Mouse (Mus musculus) fibroblast of lung, adult 2 months (primary cell): Measurements from ENCODE around the gene Kctd21.

ENCODE experiments used
- DNase-seq: peaks from one replicate; pipeline ENCODE4 v3.0.0-alpha.2; 2011; ENCODE audit warnings: low read depth

Gene Kctd21

DNA sequence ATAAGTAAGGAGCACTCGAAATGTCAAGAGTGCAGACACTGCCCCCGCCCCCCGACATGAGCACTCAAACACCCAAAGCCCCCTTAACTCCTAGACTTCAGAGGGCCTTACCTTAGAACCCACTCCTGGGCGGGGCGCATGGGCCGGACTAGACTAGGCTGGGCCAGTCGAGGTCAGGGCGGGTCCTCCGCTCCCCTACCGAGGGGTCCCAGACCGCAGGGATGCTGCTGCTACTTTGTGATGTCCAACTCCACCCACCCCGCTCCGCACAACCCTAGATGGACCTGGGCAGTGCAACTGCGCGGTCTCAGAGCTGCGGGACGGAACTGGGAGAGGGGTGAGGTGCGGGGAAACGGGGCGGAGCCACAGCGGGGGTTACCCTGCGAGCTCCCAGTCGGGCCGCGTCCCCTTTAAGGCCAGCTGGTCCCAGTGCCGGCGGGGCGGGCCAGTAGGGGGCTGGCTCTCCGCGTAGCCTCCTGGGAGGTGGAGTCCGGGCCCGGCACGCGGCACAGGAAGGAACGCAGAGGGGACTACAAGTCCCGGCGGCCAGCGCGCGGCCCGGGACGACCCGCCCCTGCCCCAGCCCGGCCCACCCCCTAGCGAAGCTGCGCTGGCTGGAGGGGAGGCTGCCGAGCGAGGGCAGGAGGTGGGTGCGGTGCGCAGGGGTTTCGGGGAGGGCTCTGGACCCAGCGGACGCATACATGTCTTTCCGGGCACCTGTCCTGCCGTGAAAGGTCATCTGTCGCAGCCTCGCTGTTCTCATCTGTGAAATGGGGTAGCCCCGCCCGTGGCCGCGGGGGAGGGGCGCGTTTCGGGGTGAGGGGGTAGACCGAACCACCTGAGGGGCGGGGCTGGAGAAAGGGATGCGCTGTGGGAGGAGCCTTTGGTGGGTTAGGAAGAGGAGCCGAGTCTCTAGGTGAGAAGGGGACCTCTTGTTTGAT, at the start of gene Kctd21, which contains the start of gene Usp35:
TSS of gene Kctd21 (plus strand) at position 602 of the 941 bp plus-strand sequence.
TSS of gene Usp35 (minus strand) at position 295 of the 941 bp plus-strand sequence.
- DNase-seq: peak; percentile 88

DNA sequence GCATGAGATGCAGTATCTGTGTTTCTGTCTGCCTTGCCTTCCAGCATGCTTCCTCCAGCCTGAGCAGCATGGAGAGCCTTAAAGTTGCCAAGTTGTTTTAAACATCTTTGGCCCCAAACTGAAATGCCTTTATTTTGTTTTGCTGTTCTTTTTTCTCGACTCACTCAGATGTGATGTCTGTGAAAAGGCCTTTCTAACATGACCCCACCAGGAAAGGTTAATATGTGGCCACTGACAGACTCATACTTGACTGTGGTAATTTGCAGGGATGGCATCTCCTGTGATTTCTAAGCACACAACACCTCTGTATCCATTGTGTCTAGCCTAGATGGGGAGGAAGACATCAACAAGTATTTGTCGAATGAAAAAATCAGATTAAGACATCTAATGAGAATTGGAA, 35.1 kb upstream of the Kctd21 start:
- no peak for DNase-seq

GRCm38 (mm10) chr7:97297466-97297865, 34.7 kb upstream of the Kctd21 start:
- peak; percentile 21 for DNase-seq

DNA sequence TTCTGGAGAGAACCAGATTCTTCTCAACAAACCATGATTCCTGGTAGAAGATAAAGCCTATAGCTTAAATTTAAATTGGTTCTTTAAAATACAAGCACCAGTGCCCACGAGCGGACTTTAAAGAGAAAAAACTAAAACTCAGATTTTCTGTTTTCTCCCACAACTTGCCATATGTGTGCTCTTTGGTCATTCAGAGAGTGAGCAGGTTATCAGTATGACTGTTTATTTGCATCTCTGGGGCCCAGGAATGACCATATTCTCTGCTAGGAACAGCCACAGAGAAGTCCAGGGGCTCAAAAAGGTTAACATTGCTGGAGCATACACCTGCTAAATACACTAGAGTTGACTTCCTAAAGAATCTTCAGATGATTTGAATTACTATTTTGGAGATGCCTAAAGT, 33.8 kb upstream of the Kctd21 start:
- no peak for DNase-seq

- DNase-seq: no peak
Observed at GRCm38 (mm10) chr7:97298943-97299342, 33.2 kb upstream of the Kctd21 start.

DNA sequence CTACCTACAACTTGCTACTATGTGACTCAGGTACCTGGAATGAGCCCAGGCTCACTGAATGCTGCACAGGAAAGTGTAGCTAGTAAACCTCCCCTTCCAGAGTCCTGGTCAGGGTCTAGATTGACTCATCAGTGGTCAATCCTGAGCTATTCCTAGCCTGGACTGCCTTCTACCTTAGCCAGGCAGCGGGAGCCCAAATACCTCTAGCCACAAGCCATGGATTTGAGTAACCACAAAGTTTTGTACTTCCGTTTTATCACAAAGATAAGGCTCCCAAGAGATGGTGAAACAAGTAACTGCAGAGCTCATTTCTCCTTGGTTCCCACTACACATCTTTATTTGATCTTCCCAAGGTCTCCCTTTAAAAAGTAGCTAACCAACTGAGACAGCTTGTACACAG, 31.2 kb upstream of the Kctd21 start:
- DNase-seq: no peak

GRCm38 (mm10) chr7:97301321-97301720, 30.8 kb upstream of the Kctd21 start:
- DNase-seq: no peak

GRCm38 (mm10) chr7:97302261-97302660, 29.9 kb upstream of the Kctd21 start:
- no peak for DNase-seq

- DNase-seq: no peak
Observed at GRCm38 (mm10) chr7:97302876-97303275, 29.3 kb upstream of the Kctd21 start.

DNA sequence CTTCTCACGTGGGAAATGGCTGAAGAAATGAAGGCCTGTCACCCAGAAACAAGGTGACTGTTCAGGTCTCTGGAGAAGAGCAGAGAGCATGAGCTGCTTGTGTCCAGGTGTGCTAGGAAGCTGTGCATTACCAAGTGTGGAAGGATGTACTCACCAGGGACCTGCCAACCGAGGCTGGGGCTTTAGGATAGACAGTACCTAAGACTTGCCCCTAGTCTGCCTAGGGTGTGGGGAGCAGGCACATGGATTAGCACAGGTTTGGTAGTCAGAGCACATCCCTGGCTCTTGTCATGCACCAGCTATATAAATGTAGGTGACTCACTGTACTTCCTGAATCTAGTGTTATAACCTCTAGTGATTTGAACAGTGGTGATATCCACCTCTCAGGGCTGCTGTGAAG, 28.5 kb upstream of the Kctd21 start:
- no peak for DNase-seq

GRCm38 (mm10) chr7:97304471-97304870, 27.7 kb upstream of the Kctd21 start:
- no peak for DNase-seq

DNA sequence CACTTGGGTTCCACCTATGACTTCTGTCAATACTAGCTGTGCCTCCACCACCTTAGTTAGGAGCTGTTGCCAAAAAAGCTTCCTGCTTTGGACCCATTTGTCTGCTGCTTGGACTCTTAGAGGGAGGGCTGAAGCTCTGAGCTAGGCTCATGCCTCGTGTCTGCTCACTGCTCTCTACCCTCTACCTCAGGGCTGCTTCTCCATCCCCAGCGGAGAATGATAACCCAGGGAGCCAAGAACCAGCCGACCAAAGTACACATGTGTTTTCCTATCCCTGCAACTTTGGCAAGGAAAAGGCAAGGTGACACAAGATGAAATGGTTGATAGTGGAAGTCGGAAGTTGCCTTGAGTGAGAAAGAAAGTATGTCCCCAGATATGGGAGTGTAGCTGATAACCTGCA, 26.9 kb upstream of the Kctd21 start:
- DNase-seq: no peak

GRCm38 (mm10) chr7:97306813-97307212, 25.3 kb upstream of the Kctd21 start:
- no peak for DNase-seq

DNA sequence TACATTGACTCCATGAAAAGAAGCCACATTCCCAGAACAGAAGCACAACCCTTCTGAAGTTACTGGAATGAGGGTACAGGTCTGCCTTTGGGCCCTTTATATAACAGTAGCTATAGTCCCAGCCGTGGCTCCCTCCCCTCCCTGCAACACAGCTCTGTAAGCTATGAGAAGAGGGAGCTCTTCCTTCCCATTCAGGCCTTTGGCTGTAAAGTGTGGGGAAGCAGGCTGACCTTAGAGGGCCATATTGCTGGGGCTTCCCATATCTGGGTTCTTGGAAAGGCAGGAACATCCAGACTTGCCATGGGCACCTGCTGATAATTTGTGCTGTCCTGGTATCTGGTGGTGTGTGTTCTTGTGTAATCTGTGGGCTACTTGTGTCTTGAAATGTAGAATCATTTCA, 24.6 kb upstream of the Kctd21 start:
- DNase-seq: no peak

DNA sequence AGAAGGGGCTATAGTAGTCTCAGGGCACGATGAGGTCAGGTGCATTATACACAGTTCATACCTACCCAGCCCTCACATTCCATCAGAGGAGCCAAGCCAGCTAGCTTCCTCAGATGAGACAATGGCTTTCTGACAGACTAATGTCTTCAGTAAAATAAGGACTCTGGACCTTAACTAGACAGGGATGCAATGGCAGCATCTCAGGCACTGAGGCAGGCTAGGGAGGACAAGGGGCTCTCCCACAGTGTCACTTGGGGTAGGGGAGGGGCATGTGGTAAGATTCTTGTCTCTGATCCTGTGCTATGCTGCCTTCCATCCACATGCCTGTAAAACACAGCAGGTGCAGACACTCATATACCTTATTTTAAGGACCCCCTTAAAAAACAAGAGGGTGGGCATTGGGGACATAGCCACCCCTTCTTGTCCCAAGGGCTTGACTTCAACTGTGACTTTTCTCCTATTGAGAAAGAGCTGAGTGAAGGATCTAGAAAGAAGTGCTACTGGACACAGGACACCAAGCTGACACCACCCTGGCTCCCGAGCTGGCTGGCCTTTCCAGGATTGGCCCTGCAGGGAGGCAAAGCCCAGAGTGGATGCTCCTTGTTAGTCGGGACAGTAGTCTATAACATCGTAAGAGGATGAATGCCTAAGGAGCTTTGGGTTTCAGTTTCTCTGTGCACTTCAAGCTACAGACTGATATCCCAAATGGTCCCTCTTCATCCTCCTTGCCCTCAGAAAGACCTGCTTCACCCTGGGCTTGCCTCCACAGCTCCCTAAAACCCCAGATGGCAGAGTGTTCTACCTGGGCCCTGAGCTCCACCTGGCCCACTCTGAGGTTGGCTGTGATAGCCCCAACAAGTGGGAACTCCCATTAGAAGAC, 22.4 kb upstream of the Kctd21 start:
- no peak for DNase-seq

GRCm38 (mm10) chr7:97310341-97310635, 21.8 kb upstream of the Kctd21 start:
- DNase-seq: no peak

DNA sequence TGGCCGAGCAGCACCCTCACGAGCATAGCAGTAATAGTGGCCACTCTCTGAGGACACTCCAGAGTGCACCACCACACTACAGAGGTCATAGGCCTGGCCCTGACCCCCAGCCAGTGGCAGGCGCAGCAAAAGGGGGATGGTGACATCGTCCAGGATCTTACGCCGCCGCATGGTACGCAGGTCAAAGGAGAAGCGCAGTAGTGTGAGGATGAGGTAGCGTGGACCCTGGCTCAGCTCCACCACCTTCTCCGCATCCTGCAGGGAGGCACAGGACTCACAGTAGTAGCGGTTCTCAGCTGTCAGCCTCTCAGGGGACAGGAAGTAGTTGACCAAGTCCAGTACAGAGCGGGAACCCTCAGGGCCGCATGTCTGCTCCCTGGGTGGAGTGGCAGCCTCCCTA, 20.5 kb upstream of the Kctd21 start:
- DNase-seq: no peak

GRCm38 (mm10) chr7:97312196-97312595, 19.9 kb upstream of the Kctd21 start:
- DNase-seq: no peak

- no peak for DNase-seq
Observed at GRCm38 (mm10) chr7:97312856-97313255, 19.3 kb upstream of the Kctd21 start.

GRCm38 (mm10) chr7:97313364-97313995, 18.6 kb upstream of the Kctd21 start:
- no peak for DNase-seq

DNA sequence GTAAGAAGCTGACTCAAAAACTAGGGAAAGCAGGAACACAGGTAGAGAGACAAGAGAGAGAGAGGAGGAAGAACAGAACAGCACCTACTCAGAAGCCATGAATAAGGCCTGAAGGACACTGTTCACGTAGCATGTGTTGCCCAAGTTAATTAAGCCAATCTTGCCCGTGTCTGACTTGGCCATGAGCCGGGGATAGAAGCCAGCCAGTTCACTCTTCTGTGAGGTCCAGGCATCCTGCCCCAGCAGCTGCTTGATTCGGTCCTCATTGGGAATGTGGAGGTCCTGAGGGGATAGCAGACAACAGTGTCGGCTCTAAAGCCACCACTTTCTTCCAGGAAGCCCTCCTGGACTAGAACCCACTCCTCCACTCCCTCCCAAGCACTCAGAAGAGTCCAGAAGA, 17.5 kb upstream of the Kctd21 start:
- DNase-seq: no peak

GRCm38 (mm10) chr7:97315656-97316055, 16.5 kb upstream of the Kctd21 start:
- no peak for DNase-seq

GRCm38 (mm10) chr7:97317706-97318105, 14.4 kb upstream of the Kctd21 start:
- no peak for DNase-seq
